Mouse (Mus musculus) liver, postnatal 0 days (tissue): ENCODE measurements around the gene Pptc7. TPM values are rescaled to one million over a fixed set of nuclear protein-coding genes. Genes with fewer than 3 reads are reported as not detected.

Experiments used
- ATAC-seq: fragments of 200-750 bp; cut with Nextera tagmentation; 2 replicates; pipeline ENCODE4 v1.8.0; 2017; ENCODE audit warnings: mild to moderate bottlenecking, moderate library complexity
- DNase-seq: peaks from one replicate; pipeline ENCODE4 v3.0.0-alpha.2; 2016
- H3K27ac ChIP-seq: fragments of 300-500 bp; sonication (generic); 2 replicates; pipeline ENCODE4 v1.5.1; 2014; ENCODE audit warnings: antibody characterized with exemption, moderate library complexity, mild to moderate bottlenecking, low read depth
- H3K27me3 ChIP-seq: fragments of 300-500 bp; sonication (generic); 2 replicates; pipeline ENCODE4 v1.6.1; 2014; ENCODE audit warnings: low read length, control low read depth, mixed read lengths; ENCODE audit not compliant: insufficient read depth
- H3K36me3 ChIP-seq: fragments of 300-500 bp; sonication (generic); replicated peaks from 2 replicates; pipeline ENCODE4 v1.6.1; 2014; ENCODE audit warnings: mild to moderate bottlenecking, control low read depth, low read length, moderate library complexity, mixed read lengths; ENCODE audit not compliant: insufficient read depth
- H3K4me1 ChIP-seq: fragments of 300-500 bp; sonication (generic); 2 replicates; pipeline ENCODE4 v1.6.1; 2014; ENCODE audit warnings: antibody characterized with exemption, mild to moderate bottlenecking, control low read depth; ENCODE audit not compliant: insufficient read depth
- H3K4me2 ChIP-seq: fragments of 300-500 bp; sonication (generic); 2 replicates; pipeline ENCODE4 v1.6.1; 2014; ENCODE audit warnings: low read depth, mild to moderate bottlenecking, low read length, moderate library complexity, mixed read lengths
- H3K4me3 ChIP-seq: fragments of 300-500 bp; sonication (generic); 2 replicates; pipeline ENCODE4 v1.5.1; 2014; ENCODE audit warnings: low read depth, low read length
- H3K9ac ChIP-seq: fragments of 300-500 bp; sonication (generic); replicated peaks from 2 replicates; pipeline ENCODE4 v1.6.1; 2014; ENCODE audit warnings: mild to moderate bottlenecking, moderate library complexity
- H3K9me3 ChIP-seq: fragments of 300-500 bp; sonication (generic); 2 replicates; pipeline ENCODE4 v1.6.1; 2016; ENCODE audit warnings: mild to moderate bottlenecking, control low read depth, low read length, mixed read lengths
- CTCF ChIP-seq: sonication (generic); IDR thresholded peaks from 2 replicates; pipeline ENCODE4 v1.5.1; 2016; ENCODE audit warnings: antibody characterized with exemption, low read depth
- EP300 ChIP-seq: IDR thresholded peaks from 2 replicates; pipeline ENCODE4 v1.6.1; 2016; ENCODE audit warnings: antibody characterized with exemption, low read depth, mild to moderate bottlenecking
- WGBS: fragments of 180-500 bp; shearing (Covaris S2); extraction: QIAGEN DNeasy Blood & Tissue Kit; methylation state at CpG from one replicate; pipeline ENCODE4 v1.1.7; 2014; ENCODE audit not compliant: insufficient replicate concordance; 5-methylcytosine and 5-hydroxymethylcytosine counted together
- polyA plus RNA-seq: library from polyadenylated mRNA; unstranded; fragments of >200 nt; fragmentation: Nextera tagmentation; extraction: Ambion mirVana; gene quantifications from 2 replicates; pipeline ENCODE4 v1.2.1, GENCODE M21; 2015

Gene Pptc7
- polyA plus RNA-seq, 1 experiment from 2014 or later = 4.4 TPM

- no peaks in the 10 kb centered on the region for H3K36me3 ChIP-seq
- 52% methylated on average over 3 of the region's 3 CpGs for WGBS
- peaks cover 15% of the 10 kb centered on the region for H3K4me1 ChIP-seq
- no peak overlapping the region for H3K4me3 ChIP-seq
- no peak overlapping the region for H3K9ac ChIP-seq
- ATAC-seq = no peak
- no peaks in the 10 kb centered on the region for H3K9me3 ChIP-seq
- H3K27ac ChIP-seq = peak overlapping the region; percentile 61; the same call in 1 of the 2 replicates
- peak overlapping the region; percentile 78 for H3K4me2 ChIP-seq
- TF ChIP-seq EP300 (no peak), CTCF (peak; percentile 66)
- no peak for DNase-seq
- no peaks in the 10 kb centered on the region for H3K27me3 ChIP-seq
These were observed 19.0 kb upstream of the Pptc7 start for GRCm38 (mm10) chr5:122265187-122265586.

DNA sequence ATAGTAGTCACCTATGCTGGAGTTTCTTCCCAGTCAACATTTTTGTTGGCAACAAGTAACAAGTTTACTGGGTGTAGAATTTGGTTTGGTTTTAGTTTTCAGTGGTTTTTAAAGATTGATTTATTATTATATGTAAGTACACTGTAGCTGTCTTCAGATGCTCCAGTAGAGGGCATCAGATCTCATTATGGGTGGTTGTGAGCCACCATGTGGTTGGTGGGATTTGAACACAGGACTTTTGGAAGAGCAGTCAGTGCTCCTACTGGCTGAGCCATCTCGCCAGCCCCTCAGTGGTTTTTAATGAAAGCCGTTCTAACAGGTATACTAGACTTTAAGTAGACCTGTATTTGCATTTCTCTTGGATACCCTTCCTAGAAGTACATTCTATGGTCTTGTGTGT, 18.2 kb upstream of the Pptc7 start:
- Histone ChIP-seq H3K9ac (no peak overlapping the region), H3K36me3 (no peaks in the 10 kb centered on the region), H3K9me3 (no peaks in the 10 kb centered on the region), H3K4me1 (peaks cover 15% of the 10 kb centered on the region), H3K27ac (no peak overlapping the region), H3K4me3 (no peak overlapping the region), H3K27me3 (no peaks in the 10 kb centered on the region), H3K4me2 (no peak overlapping the region)
- DNase-seq (no peak), ATAC-seq (no peak)
- 78% methylated on average over 2 of the region's 2 CpGs for WGBS
- TF ChIP-seq EP300 (no peak), CTCF (peak; percentile 41)

DNA sequence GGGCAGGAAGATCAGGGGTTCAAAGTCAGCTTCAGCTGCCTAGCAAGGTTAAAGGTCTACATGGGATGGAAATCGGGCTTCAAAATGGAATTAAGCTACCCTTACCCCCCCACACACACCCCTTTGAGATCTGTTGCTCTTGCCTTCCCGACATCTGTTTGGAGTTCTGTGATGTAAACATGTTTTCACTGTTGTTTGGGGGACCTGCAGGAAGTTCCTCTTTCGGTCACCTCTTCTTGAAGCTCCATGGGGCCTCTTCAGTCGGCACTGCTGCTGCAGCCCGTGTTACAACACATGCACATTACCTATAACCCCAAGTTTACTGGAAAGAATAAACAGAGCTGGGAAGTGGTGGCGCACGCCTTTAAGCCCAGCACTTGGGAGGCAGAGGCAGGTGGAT, 17.0 kb upstream of the Pptc7 start:
- H3K27ac ChIP-seq = peak overlapping the region; percentile 52; the same call in 1 of the 2 replicates
- H3K4me1 ChIP-seq = peaks cover 12% of the 10 kb centered on the region
- ATAC-seq (no peak), DNase-seq (no peak)
- WGBS = 30% methylated on average over 7 of the region's 7 CpGs
- no peak overlapping the region for H3K4me2 ChIP-seq
- no peak overlapping the region for H3K9ac ChIP-seq
- TF ChIP-seq EP300 (no peak), CTCF (no peak)
- no peaks in the 10 kb centered on the region for H3K36me3 ChIP-seq
- H3K9me3 ChIP-seq = no peaks in the 10 kb centered on the region
- no peaks in the 10 kb centered on the region for H3K27me3 ChIP-seq
- no peak overlapping the region for H3K4me3 ChIP-seq

GRCm38 (mm10) chr5:122267899-122268298, 16.3 kb upstream of the Pptc7 start:
- no peak overlapping the region for H3K9ac ChIP-seq
- no peak for ATAC-seq
- peak overlapping the region; percentile 52; the same call in 1 of the 2 replicates for H3K27ac ChIP-seq
- no peak overlapping the region for H3K4me3 ChIP-seq
- H3K27me3 ChIP-seq = no peaks in the 10 kb centered on the region
- H3K9me3 ChIP-seq = no peaks in the 10 kb centered on the region
- H3K36me3 ChIP-seq = no peaks in the 10 kb centered on the region
- no peak overlapping the region for H3K4me2 ChIP-seq
- TF ChIP-seq EP300 (no peak), CTCF (peak; percentile 84)
- H3K4me1 ChIP-seq = peaks cover 11% of the 10 kb centered on the region
- 13% methylated on average over 5 of the region's 5 CpGs for WGBS
- peak; percentile 81 for DNase-seq

DNA sequence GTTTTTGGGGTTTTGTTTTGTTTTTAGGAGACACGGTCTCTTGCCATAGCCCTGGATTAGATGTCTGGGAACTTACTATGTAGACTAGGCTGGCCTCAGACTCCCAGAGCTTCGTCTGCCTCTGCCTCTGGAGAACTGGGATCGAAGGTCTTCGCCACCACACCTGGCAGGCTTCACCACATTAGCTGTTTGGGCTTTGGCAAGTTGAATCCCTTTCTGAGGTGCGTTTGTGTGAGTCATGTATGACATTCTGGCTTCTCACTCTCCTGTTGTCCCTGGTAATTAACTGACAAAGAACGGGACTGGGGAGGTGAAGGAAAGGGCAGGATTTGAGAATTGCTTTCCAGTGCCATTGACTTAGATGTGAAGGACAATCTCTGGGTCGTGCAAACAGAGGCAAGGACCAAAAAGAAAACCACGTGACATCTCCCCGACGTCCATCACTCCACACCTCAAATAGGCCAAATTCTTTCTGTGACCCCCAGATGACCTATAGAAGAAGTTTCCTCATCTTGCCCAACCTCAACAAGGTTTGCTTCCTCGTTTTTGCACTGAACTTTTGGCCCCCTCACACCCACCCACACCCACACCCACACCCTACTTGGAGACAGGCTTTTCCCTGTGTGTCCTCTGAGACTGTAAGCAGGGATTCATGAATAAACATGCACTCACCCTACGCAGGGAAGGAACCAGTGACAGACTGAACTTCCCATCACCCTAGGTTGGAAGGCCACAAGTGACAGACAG, 15.1 kb upstream of the Pptc7 start:
- 47% methylated on average over 12 of the region's 12 CpGs for WGBS
- Histone ChIP-seq H3K9ac (no peak overlapping the region), H3K4me3 (no peak overlapping the region), H3K27ac (peak overlapping the region; percentile 62), H3K36me3 (no peaks in the 10 kb centered on the region), H3K27me3 (no peaks in the 10 kb centered on the region), H3K4me1 (peaks cover 9% of the 10 kb centered on the region), H3K4me2 (no peak overlapping the region), H3K9me3 (no peaks in the 10 kb centered on the region)
- TF ChIP-seq CTCF = no peak
- no peak for ATAC-seq
- no peak for DNase-seq

GRCm38 (mm10) chr5:122272821-122273220, 11.3 kb upstream of the Pptc7 start:
- Histone ChIP-seq H3K27me3 (no peaks in the 10 kb centered on the region), H3K4me1 (peaks cover 16% of the 10 kb centered on the region), H3K9ac (no peak overlapping the region), H3K4me2 (no peak overlapping the region), H3K27ac (no peak overlapping the region), H3K9me3 (no peaks in the 10 kb centered on the region), H3K4me3 (no peak overlapping the region), H3K36me3 (no peaks in the 10 kb centered on the region)
- DNase-seq (no peak), ATAC-seq (no peak)
- WGBS = 79% methylated on average over 5 of the region's 5 CpGs
- TF ChIP-seq CTCF (no peak), EP300 (no peak)

DNA sequence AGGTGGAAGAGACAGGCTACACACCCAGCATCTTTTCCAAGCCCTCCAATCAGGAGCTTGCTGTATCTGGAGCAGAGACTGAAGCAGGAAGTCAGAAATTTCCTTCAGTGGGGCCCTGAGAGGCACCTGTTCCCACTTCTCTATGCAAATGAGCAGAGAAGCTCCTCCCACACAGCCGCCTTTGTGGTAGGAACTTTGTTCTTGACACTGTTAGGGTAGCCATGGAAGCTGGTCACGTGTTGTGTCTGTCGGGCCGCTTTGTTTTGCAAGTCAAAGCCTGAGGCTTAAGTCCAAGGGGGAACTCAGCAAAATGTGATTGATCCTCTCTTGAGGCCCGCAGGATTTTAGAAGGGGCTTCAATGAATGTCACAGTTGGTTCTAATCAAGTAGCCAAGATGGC, 9.4 kb upstream of the Pptc7 start:
- DNase-seq (peak; percentile 82), ATAC-seq (peak; percentile 91)
- Histone ChIP-seq H3K4me2 (no peak overlapping the region), H3K27me3 (no peaks in the 10 kb centered on the region), H3K27ac (peak overlapping the region; percentile 80), H3K4me3 (no peak overlapping the region), H3K9ac (no peak overlapping the region), H3K36me3 (no peaks in the 10 kb centered on the region), H3K4me1 (peaks cover 7% of the 10 kb centered on the region), H3K9me3 (no peaks in the 10 kb centered on the region)
- WGBS = 8% methylated on average over 5 of the region's 5 CpGs
- TF ChIP-seq CTCF (no peak), EP300 (no peak)
